Mouse (Mus musculus) heart, embryonic 10.5 days (tissue): ENCODE results near the gene Edc3. TPM values are rescaled to one million over a fixed set of nuclear protein-coding genes. Genes with fewer than 3 reads are reported as not detected.
"Not testable (repeated sequence)": the region's sequence is repeated elsewhere in the genome, so short reads cannot be mapped to it uniquely, and the experiment has no call there.

Experiments used
- DNase-seq: peaks from one replicate; pipeline ENCODE4 v3.0.0-alpha.2; 2017; ENCODE audit warnings: low spot score
- H3K27ac ChIP-seq: fragments of 300-500 bp; sonication (generic); 2 replicates; pipeline ENCODE4 v1.5.1; 2016; ENCODE audit warnings: mild to moderate bottlenecking
- H3K27me3 ChIP-seq: fragments of 300-500 bp; sonication (generic); 2 replicates; pipeline ENCODE4 v1.6.1; 2016; ENCODE audit warnings: mild to moderate bottlenecking; ENCODE audit not compliant: poor library complexity, insufficient read depth, severe bottlenecking
- H3K36me3 ChIP-seq: fragments of 300-500 bp; sonication (generic); 2 replicates; pipeline ENCODE4 v1.6.1; 2016; ENCODE audit warnings: mild to moderate bottlenecking, moderate library complexity
- H3K4me1 ChIP-seq: fragments of 300-500 bp; sonication (generic); 2 replicates; pipeline ENCODE4 v1.6.1; 2016; ENCODE audit warnings: mild to moderate bottlenecking
- H3K4me3 ChIP-seq: fragments of 300-500 bp; sonication (generic); 2 replicates; pipeline ENCODE4 v1.5.1; 2016; ENCODE audit warnings: mild to moderate bottlenecking, moderate library complexity
- H3K9me3 ChIP-seq: fragments of 300-500 bp; sonication (generic); 2 replicates; pipeline ENCODE4 v1.6.1; 2016; ENCODE audit warnings: mild to moderate bottlenecking, moderate library complexity
- WGBS: fragments of 180-500 bp; shearing (Covaris S2); methylation state at CpG from one replicate; pipeline ENCODE4 v1.1.7; 2016; 5-methylcytosine and 5-hydroxymethylcytosine counted together
- polyA plus RNA-seq: library from polyadenylated mRNA; unstranded; fragments of >200 nt; fragmentation: Nextera tagmentation; extraction: Ambion mirVana; gene quantifications from 2 replicates; pipeline ENCODE4 v1.2.1, GENCODE M21; 2016

Edc3 gene
- polyA plus RNA-seq, 1 experiment from 2014 or later: 28.5 TPM

DNA sequence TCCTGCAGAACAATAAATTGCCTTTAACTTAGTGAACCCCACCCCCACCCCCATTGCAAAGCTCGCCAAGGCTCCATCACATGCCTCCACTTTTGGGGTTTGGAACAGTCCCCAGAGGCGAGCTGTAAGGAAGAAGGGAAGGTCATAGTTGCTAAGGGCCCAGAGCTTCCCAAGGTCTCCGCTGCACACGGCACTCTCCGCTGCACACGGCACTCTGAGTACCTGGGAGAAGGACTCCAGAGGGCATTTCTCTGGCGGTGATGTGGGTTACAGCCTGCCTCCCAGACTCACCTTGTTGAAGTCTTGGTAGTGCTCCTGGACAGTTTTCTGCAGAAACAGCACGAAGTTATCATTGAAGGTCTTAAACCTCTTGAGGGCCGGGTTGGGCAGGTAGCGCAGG lies 26.9 kb upstream of the Edc3 start:
- Histone ChIP-seq H3K36me3 (no peaks in the 10 kb centered on the region), H3K4me1 (no peaks in the 10 kb centered on the region), H3K27ac (no peak overlapping the region), H3K9me3 (no peaks in the 10 kb centered on the region), H3K4me3 (no peak overlapping the region), H3K27me3 (no peaks in the 10 kb centered on the region)
- no peak for DNase-seq
- WGBS: 79% methylated on average over 10 of the region's 10 CpGs

DNA sequence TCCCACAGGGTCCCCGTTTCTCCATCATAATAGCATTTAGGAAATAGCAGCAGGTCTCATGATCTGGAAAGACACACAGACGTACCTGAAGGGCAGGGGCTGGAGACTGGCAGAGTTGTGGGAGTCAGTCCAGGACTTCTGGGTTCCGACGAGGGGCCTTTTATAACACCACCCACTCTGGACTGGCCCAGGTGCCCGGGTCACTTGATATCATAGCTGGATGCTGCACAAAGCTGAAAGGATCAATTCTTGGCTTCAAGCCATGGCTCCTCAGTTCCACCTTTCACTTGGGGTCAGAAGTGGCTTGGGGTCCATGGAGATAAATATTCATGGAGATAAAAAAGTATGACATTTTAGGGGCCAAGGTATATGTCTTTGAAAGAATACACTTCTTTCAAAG lies 24.8 kb upstream of the Edc3 start, which contains the start of gene Cyp1a2:
Cyp1a2 (minus strand) TSS at position 184 of the 400 bp plus-strand sequence.
- Histone ChIP-seq H3K36me3 (no peaks in the 10 kb centered on the region), H3K9me3 (no peaks in the 10 kb centered on the region), H3K27ac (no peak within 1 kb of the TSS), H3K27me3 (no peaks in the 10 kb centered on the region), H3K4me1 (no peaks in the 10 kb centered on the region), H3K4me3 (no peak within 1 kb of the TSS)
- no peak for DNase-seq
- 76% methylated on average over 5 of the region's 5 CpGs for WGBS

DNA sequence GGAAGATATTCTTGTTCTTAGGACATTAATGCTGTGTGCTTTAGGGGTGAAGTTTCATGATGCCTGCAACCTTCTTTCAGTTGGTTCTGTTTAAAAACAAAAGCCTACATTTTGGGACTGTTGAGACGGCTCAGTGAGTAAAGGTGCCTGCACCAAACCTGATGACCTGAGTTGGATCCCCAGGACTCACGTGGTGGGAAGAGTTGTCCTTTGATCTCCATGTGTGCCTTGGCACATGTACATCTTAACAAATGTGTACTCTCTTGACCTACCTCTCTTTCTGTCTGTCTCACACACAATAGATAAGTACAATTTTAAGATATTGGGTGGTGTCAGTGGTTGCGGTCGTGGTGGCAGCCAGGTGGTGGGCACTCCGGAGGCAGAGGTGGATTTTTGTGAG lies 22.3 kb upstream of the Edc3 start:
- 93% methylated on average over 5 of the region's 5 CpGs for WGBS
- no peaks in the 10 kb centered on the region for H3K36me3 ChIP-seq
- H3K9me3 ChIP-seq: no peaks in the 10 kb centered on the region
- no peaks in the 10 kb centered on the region for H3K27me3 ChIP-seq
- DNase-seq: no peak
- no peaks in the 10 kb centered on the region for H3K4me1 ChIP-seq
- no peak overlapping the region for H3K4me3 ChIP-seq
- no peak overlapping the region for H3K27ac ChIP-seq

- Histone ChIP-seq H3K4me1 (no peaks in the 10 kb centered on the region), H3K27me3 (no peaks in the 10 kb centered on the region), H3K36me3 (no peaks in the 10 kb centered on the region), H3K9me3 (no peaks in the 10 kb centered on the region), H3K27ac (no peak within 1 kb of the TSS), H3K4me3 (no peak within 1 kb of the TSS)
- WGBS: 81% methylated on average over 2 of the region's 2 CpGs
- no peak for DNase-seq
Observed at GRCm38 (mm10) chr9:57687751-57688150, 20.6 kb upstream of the Edc3 start, which contains the start of gene Cyp1a1. Cyp1a1 (plus strand) TSS chr9:57687928.

DNA sequence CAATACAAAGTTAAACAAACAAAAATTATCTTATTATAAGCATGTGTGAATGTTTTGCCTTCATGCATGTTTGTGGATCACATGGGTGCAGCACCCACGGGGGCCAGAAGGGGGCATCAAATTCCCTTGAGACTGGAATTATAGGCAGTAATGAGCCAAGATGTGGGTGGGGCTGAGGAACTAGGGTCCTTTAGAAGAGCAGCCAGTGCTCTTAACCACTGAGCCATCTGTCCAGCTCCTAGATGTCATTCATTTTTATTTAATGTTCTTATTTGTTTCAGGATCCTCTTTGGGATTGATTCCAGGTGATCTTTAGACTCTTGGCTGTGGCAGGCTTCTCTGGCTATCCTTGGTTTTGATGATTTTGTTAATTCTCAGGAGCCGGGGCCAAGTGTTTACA lies 20.2 kb upstream of the Edc3 start:
- 49% methylated on average over 2 of the region's 2 CpGs for WGBS
- Histone ChIP-seq H3K4me3 (no peak overlapping the region), H3K4me1 (no peaks in the 10 kb centered on the region), H3K9me3 (no peaks in the 10 kb centered on the region), H3K27me3 (peaks cover 4% of the 10 kb centered on the region; the same call in 1 of the 2 replicates), H3K36me3 (no peaks in the 10 kb centered on the region), H3K27ac (no peak overlapping the region)
- DNase-seq: no peak

- no peak for DNase-seq
- no peak overlapping the region for H3K27ac ChIP-seq
- no peak overlapping the region for H3K4me3 ChIP-seq
- no peaks in the 10 kb centered on the region for H3K36me3 ChIP-seq
- peaks cover 8% of the 10 kb centered on the region for H3K27me3 ChIP-seq
- no peaks in the 10 kb centered on the region for H3K4me1 ChIP-seq
- 82% methylated on average over 2 of the region's 2 CpGs for WGBS
- H3K9me3 ChIP-seq: no peaks in the 10 kb centered on the region
Observed at GRCm38 (mm10) chr9:57688606-57689005, 19.7 kb upstream of the Edc3 start.

- H3K9me3 ChIP-seq: no peaks in the 10 kb centered on the region
- 87% methylated on average over 2 of the region's 2 CpGs for WGBS
- no peak overlapping the region for H3K4me3 ChIP-seq
- peaks cover 20% of the 10 kb centered on the region for H3K4me1 ChIP-seq
- DNase-seq: no peak
- no peak overlapping the region for H3K27ac ChIP-seq
- peaks cover 57% of the 10 kb centered on the region for H3K27me3 ChIP-seq
- H3K36me3 ChIP-seq: no peaks in the 10 kb centered on the region
Observed at GRCm38 (mm10) chr9:57694108-57694507, 14.2 kb upstream of the Edc3 start.

DNA sequence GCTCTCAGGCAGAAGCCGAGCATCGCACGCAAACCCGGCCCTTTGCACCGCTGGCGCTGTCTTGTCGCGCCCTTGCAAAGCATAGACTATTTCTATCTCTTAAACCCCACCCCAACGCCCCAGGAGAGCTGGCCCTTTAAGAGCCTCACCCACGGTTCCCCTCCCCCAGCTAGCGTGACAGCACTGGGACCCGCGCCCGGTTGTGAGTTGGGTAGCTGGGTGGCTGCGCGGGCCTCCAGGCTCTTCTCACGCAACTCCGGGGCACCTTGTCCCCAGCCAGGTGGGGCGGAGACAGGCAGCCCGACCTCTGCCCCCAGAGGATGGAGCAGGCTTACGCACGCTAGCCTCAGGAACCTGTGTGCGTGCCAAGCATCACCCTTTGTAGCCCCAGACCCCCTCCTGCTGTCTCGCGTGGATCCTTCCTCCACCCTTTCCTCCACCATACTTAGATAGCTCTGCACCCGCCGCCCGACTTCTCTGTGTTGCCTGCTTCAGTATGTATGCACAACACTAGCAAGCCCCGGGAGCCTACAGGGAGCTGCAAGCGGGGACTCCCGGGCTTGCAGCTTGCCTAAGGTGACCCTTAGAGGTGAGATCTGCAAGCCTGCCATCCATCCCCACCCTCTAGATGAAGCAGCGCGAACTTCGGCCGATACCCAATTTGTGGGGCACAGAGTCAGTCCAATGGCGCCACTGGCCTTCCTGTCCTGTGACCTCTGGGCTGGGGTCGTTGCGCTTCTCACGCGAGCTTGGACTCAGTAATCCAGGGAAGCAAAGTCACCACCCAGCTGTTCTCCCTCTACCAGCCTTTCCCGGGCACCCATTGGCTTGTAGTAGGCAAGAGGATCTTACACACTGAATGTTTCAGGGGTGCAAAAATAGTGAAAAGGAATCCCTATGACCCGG lies 11.7 kb upstream of the Edc3 start:
- Histone ChIP-seq H3K9me3 (no peaks in the 10 kb centered on the region), H3K4me3 (peak overlapping the region; percentile 70), H3K36me3 (no peaks in the 10 kb centered on the region), H3K27ac (peak overlapping the region; percentile 67), H3K4me1 (peaks cover 20% of the 10 kb centered on the region), H3K27me3 (peaks cover 57% of the 10 kb centered on the region)
- peak; percentile 78 for DNase-seq
- WGBS: under 1% methylated on average over 42 of the region's 42 CpGs

DNA sequence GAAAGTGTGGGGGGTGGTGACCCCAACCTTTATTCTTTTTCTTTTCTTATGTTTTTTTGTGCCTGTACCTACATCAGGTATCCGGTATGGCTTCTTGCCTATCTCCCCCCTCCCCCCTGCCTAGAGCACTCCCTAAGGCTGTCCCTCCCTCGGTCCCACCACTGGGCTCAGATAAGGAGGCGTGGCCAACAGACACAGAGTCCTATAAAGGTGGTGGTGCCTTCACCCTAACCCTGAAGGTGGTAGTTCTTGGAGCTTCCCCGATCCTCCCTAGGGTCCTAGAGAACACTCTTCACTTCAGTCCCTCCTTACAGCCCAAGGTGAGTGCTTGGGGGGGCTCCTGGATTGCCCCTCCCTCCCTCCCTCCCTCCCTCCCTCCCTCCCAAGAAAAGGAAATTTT lies 11.0 kb upstream of the Edc3 start:
- no peak overlapping the region for H3K27ac ChIP-seq
- 15% methylated on average over 4 of the region's 4 CpGs for WGBS
- H3K9me3 ChIP-seq: no peaks in the 10 kb centered on the region
- no peaks in the 10 kb centered on the region for H3K36me3 ChIP-seq
- peak overlapping the region; percentile 70; the same call in 1 of the 2 replicates for H3K4me3 ChIP-seq
- H3K4me1 ChIP-seq: peaks cover 20% of the 10 kb centered on the region
- H3K27me3 ChIP-seq: peaks cover 57% of the 10 kb centered on the region
- DNase-seq: no peak

DNA sequence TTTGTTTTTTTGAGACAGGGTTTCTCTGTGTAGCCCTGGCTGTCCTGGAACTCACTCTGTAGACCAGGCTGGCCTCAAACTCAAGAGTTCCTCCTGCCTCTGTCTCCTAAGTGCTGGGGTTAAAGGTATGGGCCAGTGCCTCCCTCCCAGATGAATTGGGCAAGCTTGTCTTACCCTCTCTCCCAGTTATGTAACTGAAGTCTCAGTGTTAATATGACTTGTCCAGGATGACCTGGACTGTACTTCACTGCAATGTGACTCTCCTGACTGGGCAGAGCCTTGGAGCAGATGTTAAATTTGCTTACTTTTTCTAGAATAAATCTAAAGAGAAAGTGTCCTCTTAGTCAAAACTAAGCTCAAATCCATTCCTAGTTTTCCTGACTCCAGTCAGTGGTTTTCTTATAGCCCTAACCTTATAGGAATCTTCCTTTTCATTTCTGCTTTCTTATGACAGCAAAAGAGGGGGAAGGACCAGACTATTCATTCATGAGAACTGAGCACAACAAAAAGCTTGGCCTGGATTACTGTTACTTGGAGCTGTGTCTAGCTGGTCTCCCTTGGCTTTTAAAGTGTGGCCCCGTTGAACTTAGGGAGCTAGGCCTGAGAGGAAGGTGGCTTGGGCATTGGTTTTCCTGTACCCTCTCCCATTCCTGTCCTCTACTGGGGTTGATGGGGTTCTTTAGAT lies 9.7 kb upstream of the Edc3 start:
- 69% methylated on average over 1 of the region's 1 CpGs for WGBS
- H3K4me1 ChIP-seq: peaks cover 20% of the 10 kb centered on the region
- H3K4me3 ChIP-seq: no peak overlapping the region
- DNase-seq: no peak
- H3K27me3 ChIP-seq: peaks cover 49% of the 10 kb centered on the region
- H3K9me3 ChIP-seq: no peaks in the 10 kb centered on the region
- H3K36me3 ChIP-seq: no peaks in the 10 kb centered on the region
- no peak overlapping the region for H3K27ac ChIP-seq

DNA sequence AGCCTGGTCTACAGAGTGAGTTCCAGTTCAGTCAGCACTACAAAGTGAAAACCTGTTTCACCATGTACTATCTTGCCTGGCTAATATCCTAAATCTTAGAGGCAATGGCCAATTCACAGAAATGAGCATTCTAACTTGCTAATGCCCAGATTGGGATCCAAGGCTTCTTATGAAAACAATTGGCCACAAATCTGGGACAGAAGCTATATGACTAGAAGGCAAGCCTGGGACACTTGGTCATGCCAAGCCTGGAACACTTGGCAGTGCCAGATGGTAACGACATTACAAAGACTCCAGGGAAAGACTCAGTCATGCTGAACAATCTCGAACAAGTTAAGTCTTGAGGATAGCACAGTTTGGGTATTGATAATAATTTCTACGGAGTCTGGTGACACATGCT lies 1.8 kb upstream of the Edc3 start:
- 87% methylated on average over 3 of the region's 3 CpGs for WGBS
- DNase-seq: no peak
- H3K4me3 ChIP-seq: no peak overlapping the region
- no peaks in the 10 kb centered on the region for H3K36me3 ChIP-seq
- no peaks in the 10 kb centered on the region for H3K9me3 ChIP-seq
- H3K27me3 ChIP-seq: no peaks in the 10 kb centered on the region
- no peak overlapping the region for H3K27ac ChIP-seq
- peaks cover 11% of the 10 kb centered on the region; the same call in 1 of the 2 replicates for H3K4me1 ChIP-seq

DNA sequence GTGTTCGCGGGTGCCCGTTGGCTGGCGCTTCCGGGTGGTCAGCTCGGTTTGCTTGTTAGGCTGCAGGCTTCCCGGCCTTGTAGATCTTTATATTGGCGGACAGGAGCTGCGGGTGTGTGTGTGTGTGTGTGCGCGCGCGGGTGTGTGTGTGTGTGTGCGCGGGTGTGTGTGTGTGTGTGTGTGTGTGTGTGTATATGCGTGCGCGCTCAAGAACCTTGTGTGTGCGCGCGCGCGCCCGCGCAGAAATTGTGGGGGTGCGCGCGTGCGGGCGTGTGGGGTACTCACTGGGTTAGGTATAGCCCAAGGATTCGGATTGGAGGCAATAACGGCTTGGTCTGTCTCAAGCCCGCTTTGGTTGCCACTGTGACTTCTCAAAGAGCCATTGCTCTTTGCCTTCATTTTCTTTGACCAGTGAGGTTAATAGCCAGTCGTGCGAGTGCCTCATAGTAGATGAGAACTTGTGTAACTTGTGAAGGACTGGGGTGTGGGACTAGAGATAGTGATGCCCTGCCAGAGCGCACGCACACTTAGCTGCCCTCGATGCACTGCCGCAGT lies 457 bp downstream of the Edc3 start:
- Histone ChIP-seq H3K27me3 (no peaks in the 10 kb centered on the region), H3K4me1 (peaks cover 11% of the 10 kb centered on the region; the same call in 1 of the 2 replicates), H3K9me3 (no peaks in the 10 kb centered on the region), H3K4me3 (peak overlapping the region; percentile 99), H3K27ac (peak overlapping the region; percentile 98), H3K36me3 (peaks cover 15% of the 10 kb centered on the region)
- WGBS: 2% methylated on average over 39 of the region's 39 CpGs
- no peak for DNase-seq

DNA sequence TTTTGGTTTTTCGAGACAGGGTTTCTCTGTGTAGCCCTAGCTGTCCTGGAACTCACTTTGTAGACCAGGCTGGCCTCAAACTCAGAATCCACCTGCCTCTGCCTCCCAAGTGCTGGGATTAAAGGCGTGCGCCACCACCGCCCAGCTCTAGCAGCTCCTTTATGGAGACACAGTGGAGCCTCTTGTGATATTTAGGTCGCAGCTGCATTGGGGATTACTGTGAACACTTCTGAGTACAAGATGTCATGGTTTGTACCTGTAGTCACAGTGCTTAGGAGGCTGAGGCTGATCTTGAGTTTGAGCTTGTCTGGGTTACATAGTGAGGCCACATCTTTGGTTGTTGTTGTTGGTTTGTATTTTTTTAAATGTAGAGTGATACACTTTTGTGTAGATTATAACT lies 1.9 kb downstream of the Edc3 start:
- not testable (repeated sequence) for H3K4me3 ChIP-seq, H3K27ac ChIP-seq, H3K27me3 ChIP-seq, H3K9me3 ChIP-seq
- Histone ChIP-seq H3K36me3 (peaks cover 25% of the 10 kb centered on the region), H3K4me1 (peaks cover 11% of the 10 kb centered on the region; the same call in 1 of the 2 replicates)
- DNase-seq: peak; percentile 28
- WGBS: 91% methylated on average over 5 of the region's 5 CpGs
